Mouse (Mus musculus): ENCODE measurements around the gene Bhlhe40.

Gene Bhlhe40

DNA sequence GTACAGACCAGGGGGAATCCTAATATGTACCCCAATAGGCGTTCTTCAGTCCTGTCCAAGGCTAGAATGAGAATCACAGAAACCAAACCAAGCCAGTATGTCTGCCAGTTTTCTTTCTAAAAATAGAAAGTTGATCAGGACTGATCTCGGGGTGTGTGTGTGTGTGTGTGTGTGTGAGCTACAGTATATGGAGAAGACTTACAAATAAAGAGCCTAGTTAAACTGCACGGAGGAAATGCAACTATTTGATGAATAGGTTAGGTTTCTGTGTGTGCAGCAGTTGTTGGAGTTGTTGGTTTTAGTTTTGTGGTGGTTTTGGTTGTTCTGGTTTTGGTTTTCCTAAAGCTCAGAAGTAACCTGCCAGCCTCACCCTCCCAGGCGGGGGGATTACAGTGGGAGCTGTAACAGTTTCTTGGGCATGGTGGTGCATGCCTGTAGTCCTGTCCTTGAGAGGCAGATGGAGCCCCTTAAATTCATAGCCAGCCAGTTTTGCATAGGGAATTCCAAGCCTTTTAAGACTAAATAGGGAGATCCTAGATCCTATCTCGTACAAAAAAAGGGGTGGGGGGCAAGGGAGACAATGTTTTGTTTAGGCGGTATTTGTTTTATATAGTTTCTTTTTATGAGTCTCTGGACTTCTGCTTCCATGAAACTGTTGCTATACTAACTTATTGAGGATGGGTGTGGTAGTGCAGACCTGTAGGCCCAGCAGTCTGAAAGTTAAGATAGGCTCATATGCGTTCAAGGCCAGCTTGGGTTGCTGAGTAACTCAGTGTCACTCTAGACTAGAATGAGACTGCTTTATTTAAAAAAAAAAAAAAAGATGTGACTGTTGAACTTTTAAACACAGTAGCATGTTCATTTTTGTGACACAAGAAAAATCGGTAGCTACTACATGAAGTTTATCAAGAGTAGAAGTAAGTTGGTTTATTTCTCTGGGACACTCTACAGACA, 3.1 kb downstream of the Bhlhe40 start:
- DNase-seq: no peak

DNA sequence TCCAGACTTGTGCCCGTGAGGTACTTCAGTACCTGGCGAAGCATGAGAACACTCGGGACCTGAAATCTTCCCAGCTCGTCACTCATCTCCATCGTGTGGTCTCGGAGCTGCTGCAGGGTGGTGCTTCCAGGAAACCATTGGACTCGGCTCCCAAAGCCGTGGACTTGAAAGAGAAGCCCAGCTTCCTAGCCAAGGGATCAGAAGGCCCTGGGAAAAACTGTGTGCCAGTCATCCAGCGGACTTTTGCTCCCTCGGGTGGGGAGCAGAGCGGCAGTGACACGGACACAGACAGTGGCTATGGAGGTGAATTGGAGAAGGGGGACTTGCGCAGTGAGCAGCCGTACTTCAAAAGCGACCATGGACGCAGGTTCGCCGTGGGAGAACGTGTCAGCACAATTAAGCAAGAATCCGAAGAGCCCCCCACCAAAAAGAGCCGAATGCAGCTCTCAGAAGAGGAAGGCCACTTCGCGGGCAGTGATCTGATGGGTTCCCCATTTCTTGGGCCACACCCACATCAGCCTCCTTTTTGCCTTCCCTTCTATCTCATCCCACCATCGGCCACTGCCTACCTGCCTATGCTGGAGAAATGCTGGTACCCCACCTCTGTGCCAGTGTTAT, 4.2 kb downstream of the Bhlhe40 start:
- DNase-seq: no peak

DNA sequence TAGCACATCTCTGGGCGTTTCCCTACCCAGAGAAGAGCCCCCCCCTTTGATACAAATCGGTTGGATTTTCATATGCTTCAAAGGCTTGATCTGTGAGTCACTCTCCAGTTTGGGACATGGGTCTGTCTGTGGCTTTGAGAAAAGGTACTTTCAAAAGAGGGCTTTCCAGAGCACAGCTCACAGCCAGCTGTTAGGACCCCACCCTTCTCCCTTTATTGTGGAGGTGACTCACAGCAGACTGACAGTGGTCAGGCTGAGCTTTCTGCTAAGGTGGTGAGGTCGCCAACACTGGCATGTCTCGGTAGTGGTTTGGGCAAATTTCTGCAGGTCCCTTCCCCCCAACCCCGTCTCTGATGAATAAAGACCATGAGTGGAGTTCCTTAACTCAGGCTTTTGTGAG, 5.2 kb downstream of the Bhlhe40 start:
- DNase-seq: no peak

DNA sequence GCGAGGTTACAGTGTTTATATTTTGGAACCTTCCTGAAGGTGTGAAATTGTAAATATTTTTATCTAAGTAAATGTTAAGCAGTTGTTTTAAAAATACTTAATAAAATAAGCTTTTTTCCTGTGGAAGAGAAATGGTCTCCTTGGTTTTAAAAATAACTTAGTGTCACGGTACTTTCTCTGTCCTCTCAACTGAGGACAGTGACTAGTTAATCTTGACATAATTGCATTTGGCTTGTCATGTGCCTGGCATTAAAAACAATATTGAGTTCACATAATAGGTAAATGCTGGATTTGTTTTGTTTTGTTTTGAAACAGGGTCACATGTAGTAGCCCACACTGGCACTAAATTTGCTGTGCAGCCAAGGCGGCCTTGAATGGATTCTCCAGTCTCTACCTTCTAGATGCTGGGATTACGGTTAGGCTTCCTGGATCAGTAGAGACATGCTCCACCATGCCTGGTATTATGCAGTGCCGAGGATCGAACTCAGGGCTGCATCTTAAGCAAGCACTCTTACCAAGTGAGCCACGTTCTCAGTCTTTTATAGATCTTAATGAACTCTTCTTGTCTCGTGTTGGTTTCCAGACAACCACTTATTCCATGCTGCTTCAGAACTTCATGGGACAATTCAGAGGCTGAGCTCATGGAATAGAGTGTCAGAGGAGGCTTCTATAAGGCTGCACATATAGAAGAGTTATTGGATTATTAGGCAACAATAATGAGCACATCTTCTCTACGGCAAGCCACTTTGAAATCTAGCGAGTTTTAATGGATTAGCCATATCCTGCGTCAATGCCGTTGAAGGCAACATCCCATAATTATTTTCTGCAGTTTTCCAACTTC, 6.4 kb downstream of the Bhlhe40 start:
- DNase-seq: no peak

DNA sequence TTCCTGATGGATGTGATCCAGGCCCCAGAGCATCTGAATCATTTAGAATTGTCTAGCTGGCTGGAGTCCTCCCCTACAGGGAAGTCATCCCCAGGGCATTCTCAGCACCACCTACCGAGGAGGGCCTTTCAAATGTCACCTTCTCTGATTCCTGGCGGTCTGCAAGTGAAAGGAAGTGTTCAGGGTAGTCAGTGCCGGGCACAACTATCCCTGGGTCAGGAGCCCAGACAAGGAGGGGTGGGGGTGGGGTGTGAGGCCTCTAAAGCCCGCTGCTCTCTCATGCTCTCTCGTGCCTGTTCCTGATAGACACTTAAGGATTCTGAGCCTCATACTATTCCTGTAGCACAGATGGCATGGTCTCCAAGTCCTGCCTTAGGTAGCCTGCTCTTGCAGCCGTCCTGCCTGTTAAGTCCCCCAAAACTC, 7.2 kb downstream of the Bhlhe40 start:
- DNase-seq: peak; percentile 51

DNA sequence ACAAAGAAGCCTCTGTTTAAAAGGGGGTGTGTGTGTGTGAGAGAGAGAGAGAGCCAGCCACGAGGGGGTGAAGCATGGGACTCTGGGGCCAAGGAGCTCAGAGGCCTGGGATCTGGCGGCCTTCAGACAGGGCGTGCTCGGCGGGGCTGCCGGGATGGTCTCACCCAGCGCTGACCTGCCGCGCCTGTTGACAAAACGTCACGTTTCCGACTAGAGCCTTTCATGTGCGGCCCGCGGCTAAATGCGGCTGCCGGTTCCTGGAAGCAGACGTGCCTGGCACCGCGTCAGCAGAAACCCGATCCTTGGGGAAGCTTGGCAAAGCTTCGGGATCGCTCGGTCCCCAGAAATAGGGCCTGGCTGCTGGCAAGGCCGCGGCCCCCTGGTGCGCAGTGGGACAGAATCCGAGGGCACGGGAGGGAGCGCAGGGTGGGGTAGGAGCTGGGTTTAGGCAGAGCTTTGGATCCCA, 7.9 kb downstream of the Bhlhe40 start:
- DNase-seq: peak; percentile 91

DNA sequence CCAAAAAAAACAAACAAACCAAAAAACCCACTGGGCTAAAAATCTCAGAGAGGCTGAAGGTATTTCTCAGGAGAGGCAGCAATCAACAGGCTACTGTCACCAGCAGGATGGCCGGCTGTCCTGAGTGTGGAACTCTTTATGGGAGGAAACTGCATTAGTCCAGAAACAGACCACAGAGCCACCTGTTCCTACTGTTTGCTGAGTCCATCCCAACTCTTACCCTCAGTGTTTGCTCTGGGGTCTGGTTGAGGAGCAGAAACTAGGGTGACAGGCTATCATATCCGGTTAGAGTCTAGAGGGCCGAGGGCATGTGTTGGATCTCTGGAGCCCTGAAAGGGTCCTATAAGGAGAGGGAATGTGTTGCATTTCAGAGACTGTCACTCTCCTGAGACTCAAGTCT, 9.8 kb downstream of the Bhlhe40 start:
- DNase-seq: no peak

DNA sequence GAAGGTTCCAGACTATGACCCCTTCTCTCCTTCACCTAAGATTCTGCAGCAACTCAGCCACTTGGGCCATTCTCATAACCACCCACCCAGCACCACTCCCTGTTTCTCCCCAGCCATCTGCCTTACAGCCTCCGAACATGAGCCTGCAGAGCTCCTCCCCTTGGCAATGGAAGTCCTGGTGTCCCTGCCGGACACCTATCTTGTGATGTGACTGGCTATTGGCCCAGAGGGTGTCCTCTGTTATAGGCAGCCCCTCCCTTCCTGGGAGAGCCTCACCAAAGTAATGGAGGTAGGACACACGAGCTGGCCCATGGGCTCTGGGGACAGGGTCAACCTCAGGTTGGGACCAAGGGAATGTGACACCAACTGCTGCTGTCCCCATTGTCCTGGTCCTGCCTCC, 10.4 kb downstream of the Bhlhe40 start:
- DNase-seq: no peak

DNA sequence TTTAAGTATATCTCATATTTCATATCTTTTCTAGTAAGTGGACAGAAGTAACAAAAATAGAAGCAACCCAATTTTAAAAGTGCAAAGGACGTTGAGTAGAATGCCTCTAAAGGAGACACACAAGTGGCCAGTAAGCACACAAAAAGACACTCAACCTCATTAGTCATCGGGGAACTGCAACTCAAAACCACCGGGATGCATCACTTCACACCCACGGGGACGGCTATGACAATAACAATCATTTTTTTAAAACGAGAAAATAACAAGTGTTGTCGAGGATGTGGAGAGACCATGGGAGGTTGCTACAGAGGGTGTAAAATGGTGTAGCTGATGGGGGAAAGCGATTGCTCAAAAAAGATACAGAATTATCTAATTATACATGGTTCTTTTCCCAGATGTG, 11.7 kb downstream of the Bhlhe40 start:
- DNase-seq: no peak

DNA sequence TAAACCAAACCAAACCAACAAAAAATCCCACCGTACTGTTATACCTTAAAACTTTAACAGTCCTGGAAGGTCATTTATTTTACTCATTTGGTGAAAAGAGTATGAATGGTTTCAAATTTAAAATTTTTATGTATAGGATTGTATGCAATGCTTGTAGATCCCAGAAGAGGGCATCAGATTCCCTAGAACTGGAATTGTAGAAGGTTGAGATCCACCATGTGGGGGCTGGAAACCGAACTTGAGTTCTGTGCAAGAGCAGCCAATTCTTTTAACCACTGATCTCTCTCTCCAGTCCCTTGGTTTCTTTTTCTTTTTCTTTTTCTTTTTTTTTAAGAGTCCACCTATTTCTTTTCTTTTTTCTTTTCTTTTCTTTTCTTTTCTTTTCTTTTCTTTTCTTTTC, 13.8 kb downstream of the Bhlhe40 start:
- no peak for DNase-seq

DNA sequence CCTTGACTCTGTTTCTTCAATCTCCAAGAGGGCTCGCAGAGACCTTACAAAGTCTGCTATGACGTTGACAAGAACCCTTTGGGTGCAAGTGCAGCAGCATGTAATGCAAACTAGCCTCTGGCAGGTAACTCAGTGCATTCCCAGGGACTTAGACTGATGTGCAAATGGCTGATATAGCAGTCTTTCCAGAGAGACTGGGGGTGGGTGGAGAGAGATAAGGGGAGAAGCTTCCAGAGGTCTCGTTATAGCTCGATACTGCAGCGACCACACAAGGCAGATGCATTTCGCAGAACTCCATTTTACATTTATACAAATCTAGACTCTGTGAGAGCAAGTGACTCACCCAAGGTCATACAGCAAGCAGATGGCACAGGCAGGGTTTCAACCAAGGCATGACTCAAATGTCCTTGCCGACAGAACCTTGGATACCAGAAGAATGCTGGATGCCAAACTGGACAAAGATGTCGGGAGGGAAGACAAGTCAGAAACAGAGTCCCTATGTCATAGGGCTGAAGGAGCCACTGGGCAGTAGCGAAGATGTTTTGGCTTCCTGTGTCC, 16.4 kb downstream of the Bhlhe40 start:
- no peak for DNase-seq

DNA sequence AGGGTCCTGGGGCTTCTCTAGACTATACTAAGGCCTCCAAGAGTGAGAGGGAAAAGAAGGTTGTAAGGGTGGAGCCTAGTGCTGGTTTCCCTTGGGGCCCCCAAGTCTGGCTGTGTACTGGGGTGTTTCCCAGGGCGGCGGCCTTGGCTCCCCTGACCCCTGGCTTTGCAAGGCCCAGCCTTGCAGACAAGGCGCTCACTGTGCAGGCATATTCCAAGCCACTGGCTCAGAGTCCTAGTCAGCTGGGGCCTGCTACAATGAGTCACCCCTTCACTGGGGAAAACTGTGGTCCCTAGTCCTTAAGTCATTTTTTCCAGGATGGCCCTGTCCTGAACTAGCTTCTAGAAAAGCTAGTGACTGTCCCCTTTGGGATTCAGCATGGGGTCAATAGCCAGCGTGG, 17.3 kb downstream of the Bhlhe40 start:
- no peak for DNase-seq

DNA sequence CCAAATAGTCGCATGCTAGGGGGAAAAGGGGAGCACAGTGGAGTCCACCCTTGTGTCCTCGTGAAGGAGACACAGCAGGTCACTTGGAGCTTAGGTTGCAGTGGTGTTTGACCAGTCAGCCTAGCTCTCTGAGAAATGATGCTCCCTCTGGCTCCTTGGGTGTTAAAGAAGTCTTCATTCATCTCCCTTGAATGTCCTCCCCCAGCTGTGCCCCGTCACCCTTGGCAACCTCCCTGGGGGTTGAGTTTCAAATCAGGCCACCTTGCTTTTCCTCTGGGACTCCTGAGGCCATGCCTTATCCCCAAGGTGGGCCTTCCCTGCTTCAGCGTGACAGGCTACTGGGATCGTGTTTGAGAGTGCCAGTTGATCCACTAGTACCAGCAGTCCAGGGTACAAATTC, 17.8 kb downstream of the Bhlhe40 start:
- no peak for DNase-seq

DNA sequence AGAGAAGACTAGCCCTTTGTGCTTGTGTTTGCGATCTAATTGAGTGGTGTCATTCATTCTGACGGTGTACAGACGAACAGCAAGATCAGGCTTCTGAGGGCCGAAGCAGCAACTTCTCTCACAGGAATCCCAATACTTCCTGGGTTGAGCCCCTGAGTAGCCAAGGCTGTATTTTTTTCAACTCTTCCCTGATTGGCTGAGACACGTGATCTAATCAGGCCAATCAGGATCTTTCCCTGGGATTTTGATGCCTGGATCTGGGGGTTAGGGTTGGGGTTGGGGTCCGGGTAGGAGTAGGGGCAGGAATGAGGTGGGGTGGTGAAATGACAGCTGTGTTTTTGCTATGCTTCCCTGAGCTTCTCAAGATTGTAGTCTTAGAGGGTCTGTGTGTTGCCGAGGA, 20.1 kb downstream of the Bhlhe40 start:
- DNase-seq: no peak

DNA sequence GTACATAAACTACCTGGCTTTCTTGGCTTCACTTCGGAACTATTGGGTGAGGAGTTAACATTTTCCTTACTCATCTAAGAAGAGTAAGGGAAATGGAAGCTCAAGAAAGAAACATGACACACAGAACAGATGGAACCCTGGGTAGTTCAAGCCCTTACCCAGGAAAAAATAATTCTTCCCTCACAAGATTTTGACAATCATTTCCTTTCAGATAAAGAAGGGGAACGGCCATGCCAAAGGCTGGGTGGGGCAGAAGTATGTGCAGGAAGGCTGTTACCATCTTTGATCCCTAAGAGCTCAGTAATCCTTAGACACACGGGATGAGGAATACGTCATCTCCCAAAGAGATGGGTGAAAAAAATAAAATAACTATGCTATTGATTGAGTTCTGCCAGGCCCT, 20.7 kb downstream of the Bhlhe40 start:
- no peak for DNase-seq

DNA sequence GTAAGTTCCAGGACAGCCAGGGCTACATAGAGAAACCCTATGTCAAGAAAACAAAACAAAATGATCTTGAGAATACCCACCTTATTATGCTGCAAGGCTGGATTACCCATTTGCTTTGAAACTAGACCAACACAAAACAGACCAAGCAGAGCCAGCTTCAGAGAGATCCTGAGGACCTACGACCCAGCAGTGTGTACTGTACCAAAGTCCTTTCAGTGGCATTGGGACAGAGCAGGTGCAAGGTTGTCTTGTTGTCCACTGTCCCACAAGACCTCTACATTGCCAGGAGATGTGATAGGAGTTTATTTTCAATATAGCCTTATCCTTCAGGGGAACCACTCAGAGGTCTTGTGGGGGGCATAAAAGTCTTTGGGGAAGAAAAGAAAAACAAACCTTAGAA, 22.7 kb downstream of the Bhlhe40 start:
- no peak for DNase-seq

DNA sequence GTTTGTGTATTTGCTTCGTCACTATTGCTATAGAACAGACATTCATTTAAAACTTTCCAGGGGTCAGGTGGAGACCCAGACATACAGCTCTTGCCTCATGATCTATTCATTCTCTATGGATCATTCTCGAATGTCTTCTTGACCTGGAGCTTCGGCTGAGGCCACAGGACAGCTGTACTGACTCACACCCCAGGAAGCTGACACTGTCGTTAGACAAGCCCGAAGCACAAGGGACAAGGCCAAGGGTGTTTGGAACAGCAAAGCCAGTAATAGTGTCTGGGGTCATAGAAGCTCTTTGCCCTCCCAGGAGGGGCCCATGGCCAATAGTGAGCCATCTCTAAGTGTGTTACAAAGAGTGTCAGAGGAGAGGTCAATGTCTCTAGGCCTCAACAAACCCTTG, 24.0 kb downstream of the Bhlhe40 start:
- DNase-seq: no peak

DNA sequence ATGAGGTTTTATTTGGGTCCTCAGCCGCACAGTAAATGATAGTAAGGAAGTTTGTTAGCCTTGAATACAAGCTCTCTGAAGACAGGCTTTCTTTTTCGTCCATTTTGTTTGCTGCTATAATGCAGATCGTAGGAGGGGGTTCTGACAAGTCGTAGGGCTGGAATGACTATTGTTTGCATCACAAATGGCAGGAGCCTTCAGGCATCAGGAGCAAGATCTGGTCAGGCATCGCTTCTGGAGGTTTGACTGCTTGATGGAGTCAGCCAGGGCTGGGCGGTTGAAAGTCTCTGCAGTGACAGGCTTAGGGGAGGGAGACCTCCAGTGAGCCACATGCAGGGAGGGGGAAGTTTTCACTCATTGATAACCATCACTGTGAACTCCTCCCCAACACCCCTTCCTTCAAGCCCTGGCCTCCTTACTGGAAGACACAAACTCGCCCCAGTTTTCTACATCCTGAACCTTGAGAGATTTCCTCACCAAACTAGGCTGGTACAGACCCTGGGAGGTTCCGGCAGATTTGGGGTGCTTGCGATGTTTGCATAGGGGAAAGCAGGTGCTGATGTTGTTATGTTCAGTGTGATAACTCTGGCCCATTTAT, 25.4 kb downstream of the Bhlhe40 start:
- no peak for DNase-seq

DNA sequence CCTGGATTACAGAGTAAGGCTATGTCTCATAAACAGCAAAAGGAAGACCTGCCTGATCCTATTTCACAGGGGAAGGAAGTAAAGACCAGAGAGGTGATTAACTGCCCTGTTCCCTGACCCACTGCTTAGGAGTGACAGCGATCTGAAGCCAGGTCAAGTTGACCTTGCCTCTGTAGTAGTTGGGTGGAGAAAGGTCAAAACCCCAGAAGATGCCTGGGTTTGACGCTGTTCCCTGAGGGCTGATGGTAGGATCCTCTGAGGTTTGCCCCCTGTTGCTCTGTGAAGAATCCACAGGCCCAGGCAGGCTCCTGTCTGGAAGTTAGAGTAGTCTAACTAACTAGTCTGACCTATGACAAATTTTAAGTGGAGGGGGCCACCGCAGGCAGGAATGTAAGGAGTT, 26.5 kb downstream of the Bhlhe40 start:
- DNase-seq: no peak

DNA sequence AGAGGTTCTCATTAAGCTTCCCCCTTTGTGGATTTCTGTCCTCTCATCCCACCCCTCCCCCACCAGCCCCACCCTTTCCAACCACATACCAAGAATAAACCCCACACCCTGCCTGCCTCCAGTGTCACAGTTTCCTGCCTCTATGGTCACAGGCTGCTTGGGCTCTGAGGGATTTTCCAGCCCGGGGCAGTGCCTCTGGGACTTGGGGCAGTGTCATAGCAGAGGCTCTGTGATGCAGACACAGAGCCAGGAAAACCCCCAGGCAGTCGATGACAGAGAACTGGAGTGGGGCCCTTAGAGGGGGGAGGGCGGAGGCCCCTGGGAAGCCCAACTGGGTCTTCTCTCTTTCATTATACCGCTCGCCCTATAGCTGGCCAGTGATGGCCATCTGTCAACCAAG, 27.9 kb downstream of the Bhlhe40 start:
- no peak for DNase-seq

DNA sequence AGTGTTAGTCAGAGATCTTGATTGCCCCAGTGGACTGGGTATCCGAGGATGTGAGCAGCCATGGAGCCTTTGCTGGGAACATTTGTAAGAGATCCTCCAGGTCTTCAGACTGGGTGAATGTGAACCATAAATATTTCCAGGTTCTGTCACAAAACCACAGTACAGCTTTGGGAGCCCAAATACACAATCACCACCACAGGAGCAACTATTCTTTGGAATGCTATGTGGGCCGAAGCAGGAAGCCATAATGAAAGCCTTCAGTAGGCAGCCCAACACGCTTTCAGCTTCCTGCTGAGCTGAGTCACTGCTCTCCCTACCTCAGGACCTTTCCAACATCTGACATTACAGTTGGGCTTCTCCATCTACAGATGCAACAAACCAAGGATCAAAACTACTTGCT, 32.6 kb downstream of the Bhlhe40 start:
- DNase-seq: no peak

DNA sequence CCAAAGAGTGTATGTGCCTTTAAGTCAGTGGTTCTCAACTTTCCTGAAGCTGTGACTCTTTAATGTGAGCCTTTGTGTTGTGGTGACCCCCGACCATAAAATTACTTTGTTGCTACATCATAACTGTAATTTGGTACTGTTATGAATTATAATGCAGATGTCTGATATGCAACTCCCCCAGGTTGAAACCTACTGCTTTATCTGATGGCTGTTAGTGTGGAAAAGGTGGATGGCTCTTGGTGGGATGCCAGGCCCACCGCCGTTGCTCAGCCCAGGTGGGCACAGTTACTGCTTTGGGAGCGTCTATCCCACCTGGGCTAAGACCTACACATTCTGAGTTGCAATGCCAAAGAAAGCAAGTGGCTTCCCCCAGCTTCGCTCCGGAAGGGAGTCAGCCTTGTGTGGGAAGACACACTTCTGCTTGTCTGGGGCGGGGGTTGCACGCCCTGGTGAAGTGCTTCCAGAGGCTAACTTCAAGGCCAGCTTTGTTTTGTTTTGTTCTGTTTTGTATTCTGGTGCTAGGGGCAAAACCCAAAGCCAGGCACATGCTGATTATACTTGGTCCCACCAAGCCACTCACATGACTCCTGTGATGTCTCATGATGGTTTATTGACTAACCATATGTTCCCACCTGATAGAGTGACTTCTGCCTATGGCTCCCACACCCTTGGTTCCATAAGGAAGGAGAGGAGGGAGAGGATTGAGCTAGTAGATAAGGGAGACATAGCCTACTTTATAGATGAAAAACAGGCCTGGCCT, 34.7 kb downstream of the Bhlhe40 start:
- no peak for DNase-seq

Data from kidney, postnatal 14 days (tissue).